Mouse (Mus musculus): ENCODE measurements around the gene Siah1a.

Gene Siah1a

DNA sequence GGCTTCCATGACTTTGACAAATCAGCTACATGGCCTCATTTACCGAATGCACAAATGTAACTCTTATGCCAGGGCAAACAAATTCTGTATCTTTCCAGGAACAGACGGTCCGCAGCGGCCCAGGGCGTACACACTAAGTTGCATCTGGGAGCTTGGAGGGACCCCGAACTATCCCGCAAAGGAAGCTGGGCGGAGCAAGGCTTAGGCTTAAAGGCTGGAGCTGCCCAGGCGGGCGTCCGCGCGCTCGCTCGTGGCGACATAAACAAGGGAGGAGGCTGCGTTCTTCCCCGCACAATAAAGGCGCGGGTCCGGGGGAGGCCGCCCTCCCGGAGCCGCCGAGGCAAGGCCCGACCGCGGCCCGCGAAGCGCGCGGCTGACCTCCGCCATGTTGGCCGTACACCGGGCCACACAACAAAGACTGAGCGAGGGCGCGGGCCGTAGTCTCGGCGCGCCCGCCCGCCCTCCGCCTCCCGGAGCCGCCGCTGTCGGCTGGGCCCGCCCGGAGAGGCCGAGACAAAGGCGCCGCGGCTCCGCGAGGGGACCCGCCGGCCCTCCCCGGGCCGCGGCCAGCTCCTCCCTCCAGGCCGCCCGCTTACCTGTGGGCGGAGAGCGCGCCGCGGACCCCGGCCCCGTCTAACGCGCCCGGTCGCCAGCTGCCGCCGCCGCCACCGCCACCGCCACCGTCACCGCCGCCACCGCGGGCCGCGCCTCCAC, at the start of gene Siah1a, which contains the start of gene Gm10638:
Gene Siah1a (minus strand): TSS at position 714 of the 714 bp plus-strand sequence.
Gene Gm10638 (plus strand): TSS at position 479 of the 714 bp plus-strand sequence.
- peak; percentile 61 for DNase-seq

DNA sequence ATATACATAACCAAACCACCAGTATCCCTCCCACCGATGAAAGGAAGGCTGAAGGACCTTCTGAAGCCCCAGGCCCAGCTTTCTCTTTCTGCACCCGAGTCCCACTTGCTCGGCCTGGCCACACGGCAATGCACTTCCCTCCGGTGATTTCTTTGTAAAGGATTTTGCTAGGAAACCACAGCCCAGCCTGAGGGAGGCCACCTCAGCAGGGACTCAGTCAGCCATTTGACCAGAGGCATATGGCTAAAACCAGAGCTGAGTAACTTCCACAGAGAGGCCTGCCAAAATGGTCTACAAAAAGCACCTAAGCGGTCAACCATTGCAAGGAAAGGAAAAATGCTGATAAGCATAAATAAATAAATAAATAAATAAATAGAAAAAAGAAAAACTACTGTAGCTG, 49.0 kb upstream of the Siah1a start:
- DNase-seq: no peak

DNA sequence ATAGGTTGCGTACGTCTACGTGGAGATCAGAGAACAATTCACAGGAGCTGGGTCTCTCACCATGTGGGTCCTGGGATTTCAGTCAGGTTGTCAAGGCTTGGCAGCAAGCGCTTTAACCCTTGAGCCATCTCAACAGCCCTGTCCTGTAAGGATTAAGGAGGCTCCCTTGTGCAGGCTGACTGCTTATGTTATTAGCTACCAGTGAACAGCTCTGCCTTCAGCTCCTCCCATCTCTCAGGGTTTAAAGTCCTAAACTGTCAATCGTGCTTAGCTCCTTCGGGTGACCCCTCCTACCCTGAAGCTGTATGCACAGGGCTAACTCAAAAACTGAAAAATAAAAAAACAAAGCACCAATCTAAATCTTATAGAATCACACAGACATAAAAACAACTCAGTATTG, 45.8 kb upstream of the Siah1a start:
- DNase-seq: no peak

DNA sequence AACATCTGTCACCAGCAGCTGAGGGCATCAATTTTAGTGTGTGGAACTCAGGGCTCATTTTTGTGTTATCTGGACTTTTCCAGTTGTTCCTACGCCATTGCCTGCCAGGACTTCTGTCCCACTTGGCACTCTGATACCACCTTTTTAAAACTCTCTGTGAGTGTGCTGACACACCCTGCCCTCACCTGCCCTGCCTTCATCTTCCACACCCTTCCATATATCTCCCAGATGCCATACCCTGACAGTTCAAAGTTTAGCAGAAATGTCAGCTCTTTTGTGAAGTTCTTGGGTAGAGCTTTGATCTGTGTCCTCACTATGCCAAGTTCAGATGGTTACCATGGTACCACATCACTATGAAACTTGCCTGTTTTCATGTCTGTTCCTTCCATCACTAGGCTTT, 43.8 kb upstream of the Siah1a start:
- no peak for DNase-seq

DNA sequence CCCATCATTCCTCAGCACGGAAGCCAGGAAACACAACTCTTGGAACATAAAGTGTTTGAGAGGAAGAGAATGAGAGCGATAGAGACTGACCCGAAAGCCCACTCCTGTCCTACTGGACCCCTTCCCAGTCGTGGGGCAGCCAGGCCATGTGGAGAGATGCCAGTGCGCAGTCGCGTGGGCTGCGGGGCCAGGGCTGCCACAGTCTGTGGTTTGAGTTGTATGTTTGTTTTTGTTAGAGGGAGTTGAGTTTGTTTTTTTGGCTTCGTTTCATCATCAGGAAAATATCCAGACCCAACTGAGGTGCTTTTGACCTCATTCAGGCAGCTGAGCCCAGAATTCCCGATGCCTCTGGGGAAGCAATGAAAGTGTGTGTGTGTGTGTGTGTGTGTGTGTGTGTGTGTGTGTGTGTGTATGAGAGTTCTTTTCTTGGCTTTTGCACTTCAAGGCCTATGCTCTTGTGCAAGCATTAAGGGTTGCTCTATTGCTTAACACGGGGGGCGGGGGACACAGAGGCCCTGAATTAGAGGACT, 42.2 kb upstream of the Siah1a start:
- no peak for DNase-seq

DNA sequence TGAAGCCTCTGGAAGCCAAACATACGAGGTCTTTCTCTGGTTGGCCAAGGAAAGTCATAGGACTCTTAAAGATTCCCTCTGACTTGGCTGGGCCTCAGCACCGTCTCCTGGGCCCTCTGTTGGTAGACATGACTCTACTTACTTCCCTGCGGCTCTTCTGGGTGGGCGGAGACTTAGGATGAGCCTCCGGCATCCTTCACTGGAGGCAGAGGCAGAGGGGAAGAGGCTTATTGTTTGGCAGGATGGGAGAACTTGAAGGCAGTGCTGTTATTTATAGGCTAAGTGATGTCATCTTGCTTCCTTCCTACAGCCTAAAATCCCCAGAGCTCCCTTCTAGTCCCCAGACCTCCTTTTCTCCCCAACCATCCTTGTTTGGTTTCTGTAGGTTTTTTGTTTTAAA, 40.8 kb upstream of the Siah1a start:
- DNase-seq: no peak

DNA sequence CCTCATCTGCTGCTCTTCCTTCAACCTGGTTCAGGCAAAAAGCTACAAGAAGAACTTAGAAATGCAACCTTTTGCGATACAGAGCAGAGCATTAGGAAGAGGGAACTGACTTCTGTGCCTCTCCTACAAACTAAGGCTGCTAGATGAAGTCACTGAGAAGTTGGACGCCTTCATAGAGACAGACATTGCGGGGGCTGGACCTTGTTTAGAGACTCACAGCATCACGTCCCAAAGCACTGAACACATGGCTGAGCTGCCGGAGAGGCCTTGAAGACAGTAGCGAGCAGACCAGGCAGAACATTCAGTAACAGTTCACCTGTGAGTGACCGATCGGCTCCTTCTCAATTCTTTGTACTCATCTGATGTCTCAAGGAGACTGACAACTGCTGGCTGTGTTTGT, 35.4 kb upstream of the Siah1a start:
- no peak for DNase-seq

DNA sequence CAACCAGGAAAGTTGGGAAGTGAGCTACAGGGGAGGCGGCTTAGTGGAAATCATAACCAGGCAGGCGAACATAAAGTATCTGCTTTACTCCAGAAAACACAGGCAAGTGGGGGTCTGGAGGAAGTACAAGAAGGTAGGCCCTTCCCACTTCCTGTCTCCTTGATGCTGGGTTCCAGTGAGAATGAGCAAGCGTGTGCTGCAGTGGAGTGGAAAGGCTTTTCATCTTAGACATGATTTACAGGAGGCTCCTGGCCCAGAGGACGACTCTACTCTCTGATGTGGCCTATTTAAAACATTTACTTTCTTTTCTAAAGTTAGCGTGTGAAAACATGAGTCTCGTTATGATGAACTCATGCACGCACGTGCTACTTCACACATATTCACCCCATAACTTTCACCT, 33.5 kb upstream of the Siah1a start:
- DNase-seq: no peak

DNA sequence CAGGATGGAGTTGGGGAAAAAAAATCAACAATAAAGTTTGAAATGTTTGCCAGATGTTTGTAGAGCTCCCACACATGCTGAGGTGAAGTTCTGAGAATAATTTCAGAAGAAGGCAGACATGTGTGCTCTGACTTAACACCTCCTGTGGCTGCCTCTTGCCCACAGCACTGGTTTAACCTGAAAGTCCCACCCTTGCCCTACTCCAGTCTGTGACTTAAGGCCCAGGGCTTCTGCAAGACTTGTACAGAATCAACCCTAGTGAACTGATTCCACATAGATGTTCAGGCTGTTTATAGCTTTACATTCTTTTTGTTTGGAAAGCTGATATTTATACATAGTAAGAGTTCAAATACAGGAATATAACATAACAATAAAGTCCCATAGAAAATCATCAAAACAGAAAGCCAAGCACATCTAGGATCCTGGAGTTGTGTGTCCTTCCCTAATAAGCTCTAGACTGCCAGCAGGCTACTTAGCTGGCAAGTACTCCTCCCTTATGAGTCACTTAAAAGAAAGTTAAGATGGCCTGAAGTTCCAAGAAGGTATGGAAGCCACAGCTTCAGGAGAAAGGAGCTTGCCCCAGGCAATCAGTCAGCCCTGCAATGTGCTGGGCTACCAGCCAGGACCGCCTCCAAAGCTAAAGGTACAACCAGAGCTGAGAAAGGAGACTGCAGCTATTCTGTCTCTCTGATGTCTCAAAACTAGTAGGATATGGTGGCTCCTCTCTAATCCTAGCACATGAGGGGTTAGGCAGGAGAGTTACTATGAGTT, 24.4 kb upstream of the Siah1a start:
- no peak for DNase-seq

DNA sequence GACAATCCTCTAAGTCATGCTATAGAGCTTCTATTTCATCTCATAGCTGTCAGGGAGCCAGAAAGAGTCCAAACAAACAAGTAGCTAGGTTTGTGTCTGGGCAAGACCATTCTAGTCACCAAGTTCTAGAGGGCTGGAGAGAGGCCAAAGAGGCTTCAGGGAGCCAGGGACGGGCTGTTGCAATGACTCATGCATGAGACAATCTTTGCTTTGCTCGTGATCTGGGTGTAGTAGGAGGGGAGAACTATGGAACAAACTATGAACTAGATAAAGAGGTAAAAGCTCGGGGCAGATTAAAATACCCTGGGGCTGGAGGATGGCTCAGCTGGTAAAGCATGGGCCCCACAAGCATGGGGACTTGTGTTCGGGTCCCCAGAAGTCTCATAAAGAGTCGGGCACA, 22.8 kb upstream of the Siah1a start:
- no peak for DNase-seq

DNA sequence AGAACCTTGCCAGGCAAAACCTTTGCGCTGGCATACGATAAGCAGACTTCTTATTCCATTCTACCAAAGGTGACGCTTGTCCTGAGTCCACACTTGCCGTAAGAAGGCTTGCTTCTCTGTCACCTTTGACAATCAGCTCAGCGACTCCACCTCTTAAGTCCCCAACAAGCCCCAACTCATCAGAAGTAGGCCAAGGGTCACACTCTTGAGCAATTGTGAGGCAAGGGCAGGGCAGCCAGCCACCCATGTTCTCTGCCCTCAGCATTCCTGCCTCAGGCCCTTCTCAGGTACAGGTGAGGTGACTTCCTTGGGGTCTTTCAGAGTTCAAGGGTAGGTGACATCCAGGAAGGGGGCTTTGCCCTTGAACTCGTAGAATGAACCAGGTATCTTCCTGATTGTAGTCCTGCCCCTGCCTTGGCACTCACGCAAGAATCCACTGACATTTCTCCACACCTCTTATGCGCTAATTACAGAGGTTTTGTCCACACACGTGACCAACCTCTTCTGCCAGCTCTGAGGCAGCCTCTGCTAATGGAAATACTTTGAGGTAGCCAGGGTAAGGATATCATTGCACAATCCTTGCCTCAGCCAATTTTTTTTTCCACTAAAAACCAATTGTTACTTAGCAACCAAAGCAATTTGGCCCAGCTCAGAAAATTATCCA, 20.9 kb upstream of the Siah1a start:
- DNase-seq: no peak

DNA sequence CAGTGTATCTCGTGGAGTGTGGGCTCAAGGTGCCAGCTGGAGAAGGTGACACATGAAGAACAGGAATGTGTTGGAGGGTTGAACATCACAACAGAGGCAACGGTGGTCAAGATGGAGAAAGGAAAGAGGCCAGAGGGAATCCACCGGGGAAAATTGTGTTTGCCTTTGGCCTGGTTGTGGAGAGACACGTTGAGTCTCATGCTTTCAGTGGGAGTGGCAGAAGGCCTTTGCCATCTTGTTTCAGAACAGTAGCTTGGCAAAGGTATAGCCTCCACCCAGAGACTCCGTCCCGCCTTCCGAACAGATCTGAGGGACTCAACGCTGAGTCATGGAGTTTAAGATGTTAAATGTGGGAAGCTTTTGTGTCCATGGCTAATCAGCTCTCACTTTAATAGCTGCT, 19.9 kb upstream of the Siah1a start:
- no peak for DNase-seq

DNA sequence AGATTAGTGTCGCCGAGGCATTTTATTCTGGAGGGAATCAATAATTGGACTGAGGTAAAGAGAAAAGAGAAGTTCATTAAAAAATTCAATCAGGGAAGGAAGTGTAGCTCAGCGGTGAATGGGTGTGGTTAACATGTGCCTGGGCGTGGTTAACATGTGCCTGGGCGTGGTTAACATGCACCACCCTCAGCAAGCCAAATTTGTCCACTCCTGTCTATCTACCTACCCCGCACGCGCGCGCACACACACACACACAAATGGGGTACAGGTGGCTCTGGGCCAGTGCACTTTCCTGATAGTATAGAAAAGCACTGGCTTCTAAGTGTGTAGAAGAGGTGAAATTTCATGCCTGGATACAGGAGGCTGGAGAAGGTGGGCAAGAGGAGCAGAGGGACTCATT, 19.4 kb upstream of the Siah1a start:
- no peak for DNase-seq

DNA sequence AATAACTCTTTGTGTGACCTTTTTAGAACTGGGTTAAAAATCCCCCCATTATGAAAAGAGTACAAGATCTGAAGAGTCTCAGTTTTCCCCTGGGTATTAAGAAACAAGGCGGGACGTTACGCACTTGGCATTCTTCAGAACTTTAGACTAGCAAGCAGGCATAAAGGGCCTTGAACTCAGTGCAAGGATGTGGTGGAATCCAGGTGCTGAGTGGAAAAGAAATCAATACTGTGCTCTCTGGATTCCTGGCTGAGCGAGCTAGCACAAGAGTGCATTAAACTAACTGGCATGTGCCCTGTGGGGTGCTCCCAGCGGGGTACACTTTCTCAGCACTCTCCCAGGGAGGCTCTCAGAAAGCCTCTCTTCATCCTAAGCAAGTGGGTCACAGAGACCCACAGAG, 17.1 kb upstream of the Siah1a start:
- no peak for DNase-seq

DNA sequence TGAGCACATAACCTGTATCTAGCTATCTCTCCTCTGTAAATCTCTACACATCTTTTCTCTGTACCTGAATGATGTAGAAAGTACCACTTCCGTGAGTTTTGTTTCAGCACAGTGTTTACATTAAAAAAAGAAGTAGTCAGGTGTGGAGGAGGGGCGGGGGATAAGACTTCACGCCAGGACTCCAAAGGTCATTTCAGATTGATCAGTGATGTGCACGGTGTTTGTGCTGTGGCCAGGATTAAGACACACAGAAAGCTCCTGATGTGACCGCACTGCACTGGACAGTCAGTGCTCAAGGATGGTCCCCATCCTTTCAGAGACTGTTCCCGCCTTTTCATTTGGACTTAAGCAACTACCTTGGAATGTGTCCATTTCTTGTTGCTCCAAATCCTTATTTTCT, 15.0 kb upstream of the Siah1a start:
- DNase-seq: no peak

DNA sequence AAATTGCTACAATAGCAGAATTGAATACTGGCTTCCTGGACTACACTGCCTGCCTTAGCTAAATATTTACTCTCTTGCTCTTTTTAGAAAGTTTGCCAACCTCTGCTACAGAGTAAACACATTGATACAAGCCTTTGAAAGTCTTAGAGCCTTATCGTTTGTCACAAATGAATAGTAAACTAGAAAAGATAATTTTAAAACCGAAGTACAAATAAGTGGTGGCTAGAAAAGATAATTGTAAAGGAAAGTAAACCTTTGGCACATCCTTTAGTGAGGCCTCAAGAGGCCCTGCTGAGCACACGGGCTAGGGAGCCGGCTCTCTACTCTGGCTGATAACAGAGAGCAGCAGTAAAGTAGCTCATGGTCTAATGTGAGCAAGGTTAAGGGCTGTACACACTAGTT, 13.4 kb upstream of the Siah1a start:
- DNase-seq: no peak

DNA sequence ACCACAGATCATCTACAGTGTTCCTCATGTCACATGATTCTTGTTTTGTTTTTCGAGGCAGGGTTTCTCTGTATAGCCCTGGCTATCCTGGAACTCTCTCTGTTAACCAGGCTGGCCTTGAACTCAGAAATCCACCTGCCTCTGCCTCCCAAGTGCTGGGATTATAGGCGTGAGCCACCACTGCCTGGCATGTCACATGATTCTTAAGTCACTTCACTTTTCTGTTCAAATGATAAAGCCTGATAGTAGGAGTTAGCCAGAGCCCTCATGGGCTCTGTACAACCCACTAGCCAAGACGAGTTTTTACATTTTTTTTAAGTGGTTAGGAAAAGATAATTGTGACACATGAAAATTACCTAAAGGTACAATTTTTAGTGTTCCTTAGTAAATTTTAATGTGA, 12.9 kb upstream of the Siah1a start:
- DNase-seq: no peak

DNA sequence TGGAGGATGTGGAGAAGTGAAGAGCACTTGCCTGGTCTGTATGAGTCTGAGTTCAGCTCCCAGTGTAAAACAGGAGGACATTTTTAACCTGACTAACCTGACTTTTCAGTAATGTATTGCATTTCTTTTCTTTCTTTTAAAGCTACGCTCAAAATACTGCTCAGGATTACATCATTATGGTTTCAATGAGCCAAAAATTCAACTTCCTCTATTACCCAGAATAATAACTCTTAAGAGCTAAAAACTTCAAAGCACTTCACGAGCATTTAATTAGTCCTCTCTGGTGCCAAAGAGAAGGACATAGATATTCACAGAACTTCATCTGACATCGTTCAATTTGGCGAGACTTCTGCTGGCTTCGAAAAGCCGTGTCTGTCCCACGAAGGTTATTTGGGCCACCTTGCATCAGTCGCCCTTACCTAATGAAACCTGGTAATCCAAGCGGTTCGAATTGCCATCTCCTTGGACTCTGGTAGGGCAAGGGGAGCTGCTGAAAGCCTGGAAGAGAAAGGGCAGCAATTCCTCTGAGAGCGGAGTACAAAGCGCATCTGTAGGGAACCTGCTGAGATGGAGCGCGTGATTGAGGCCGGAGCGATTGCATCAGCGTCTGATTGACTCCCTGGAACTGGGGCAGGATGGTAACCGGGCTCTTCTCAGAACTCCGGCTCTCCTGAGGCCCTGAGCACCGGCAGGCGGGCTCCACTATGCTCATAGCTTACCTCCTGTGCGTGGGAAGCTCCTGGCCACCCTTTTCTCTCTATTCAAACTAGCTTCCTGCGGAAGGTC, 11.4 kb upstream of the Siah1a start:
- peak; percentile 24 for DNase-seq

DNA sequence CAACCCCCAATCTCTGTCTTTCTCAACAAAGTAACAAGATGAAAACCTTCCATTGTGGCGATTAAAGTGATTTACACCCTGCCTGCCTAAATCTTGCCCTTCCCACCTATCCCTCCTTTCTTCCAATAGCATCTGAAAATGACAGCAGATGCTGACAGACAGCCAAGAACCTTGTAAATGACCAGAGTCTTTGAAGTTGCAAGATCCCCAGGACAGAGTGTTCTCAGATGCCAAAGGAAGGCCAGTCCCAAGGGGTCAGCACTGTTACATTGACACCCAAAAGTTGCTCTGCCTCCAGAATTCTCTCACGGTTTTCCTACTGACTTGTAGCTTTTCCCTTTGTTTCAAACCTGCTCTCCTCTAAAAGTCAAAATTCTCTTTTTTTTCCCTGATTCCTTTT, 4.1 kb upstream of the Siah1a start:
- DNase-seq: no peak

DNA sequence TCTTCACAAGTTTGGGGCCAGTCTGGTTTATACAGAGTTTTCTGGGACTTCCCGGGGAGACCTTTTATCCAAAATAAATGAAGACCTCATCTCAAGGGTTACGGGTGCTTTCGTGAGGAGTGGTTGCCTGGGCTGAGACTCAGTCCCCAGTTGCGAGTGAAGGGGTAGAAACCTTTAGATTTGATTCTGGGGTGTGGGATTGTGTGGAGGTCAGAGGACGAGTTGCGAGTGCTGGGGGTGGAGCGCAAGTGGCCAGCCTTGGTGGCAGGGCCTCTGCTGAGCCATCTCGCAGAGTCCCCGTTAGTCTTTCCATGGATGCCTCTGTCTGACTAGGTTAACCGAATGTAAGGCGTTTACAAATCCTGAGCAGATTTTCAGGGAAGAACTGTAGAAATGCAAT, 777 bp upstream of the Siah1a start:
- no peak for DNase-seq

DNA sequence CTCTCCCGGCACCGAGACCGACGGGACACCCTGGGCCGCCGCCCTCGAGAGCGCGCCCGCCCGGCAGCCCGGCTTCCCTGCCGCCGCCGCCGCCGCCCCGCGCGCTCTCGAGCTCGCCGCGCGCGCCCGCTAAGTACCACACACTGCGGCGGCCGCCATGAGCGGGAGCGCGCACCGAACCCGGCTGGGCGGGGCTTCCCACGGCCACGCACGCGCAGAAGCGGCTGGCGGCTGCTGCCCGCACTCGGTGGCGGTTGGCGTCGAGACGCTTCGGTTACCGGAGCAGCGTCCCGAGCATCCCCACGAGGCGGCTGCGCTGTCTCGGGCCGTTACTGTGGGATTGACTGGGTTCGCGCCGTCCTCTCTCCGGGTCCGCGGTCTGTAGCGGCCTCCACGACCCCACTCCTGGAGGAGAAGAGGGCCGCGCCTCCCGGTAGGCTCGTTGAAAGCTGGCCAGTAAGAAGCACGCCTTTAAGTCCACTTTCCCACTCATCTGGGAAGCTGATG, 254 bp upstream of the Siah1a start:
- peak; percentile 96 for DNase-seq

DNA sequence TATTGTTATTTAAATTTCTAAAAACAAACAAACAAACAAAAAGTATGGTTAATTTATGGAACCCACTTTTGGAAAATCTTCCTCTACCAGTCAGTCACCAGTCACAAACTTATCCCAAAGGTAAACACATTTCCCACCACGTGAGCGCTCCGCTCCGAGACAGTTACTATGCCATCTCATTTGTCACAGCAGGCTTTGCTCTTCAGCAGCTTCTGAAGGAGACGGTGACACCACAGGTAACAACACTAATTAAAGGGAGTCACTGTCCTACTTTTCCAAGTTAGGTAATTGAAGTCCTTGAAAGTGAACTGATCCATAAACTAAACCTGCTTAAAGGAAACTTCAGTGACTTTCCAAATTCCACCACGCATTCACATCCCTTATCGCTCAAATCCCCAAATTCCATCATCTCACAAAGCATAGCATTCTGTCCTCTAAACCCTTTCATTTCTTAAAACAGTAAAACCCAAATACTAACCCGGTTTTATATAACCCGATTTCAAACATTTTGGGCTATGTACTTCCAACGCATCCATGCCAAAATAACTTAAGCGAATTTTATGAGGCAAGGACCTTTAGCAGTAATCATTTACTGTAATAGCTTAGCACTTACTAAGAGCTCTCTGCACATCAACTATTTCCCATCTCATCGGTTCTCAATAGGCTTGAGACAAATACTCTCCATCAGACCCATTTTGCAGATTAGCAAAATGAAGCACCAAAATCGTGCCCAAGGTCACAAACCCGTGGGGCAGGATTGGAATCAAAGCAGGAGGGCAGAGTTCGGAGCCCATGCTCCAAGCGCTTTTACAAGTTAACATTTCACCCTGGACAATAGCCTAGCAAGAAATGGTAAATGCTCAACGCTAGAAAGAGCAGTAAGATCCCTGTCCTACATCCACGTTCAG, 1.2 kb downstream of the Siah1a start:
- no peak for DNase-seq

All from right cerebral cortex, postnatal 4 days (tissue).